Mouse (Mus musculus): ENCODE data around the gene Noa1.

The Noa1 gene

DNA sequence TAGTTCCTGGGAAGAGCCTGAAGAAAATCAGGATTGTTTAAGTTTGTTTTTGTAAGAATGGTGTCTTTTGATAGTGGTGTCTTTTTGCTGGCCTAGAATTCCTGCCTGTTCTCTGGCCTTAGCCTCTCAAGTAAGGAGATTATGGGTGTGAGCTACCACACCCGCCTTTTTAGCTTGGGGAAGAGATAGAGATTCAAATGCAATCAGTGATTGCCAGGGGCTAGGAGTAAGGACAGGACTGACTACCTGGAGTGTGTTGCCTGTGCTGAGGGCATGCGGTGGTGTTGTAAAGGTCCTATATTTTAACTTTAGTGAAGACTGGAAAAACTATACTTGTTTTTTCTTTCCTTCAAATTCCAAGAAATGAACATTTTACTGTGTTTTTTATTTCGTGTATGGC, 55.5 kb downstream of the Noa1 start:
- DNase-seq (ENCODE audit: low spot score in 2 of 2), result no peak

DNA sequence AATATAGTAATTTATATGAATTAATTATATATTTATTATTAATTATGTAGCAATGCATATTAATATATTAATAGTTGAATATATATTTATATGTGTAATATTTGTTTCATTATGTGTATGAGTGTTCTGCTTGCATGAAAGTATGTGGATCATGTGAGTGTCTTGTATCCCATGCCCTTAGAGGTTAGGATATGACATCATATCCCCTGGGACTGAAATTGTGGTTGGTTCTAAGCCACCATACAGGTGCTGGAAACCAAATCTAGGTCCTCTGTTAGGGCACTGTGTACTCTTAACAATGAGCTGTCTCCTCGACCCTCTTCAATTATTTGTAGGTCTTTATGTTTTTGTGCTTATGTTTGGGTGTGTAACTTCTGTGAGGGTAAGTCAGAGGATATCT, 56.7 kb downstream of the Noa1 start:
- no peak for DNase-seq (ENCODE audit: low spot score in 2 of 2)

DNA sequence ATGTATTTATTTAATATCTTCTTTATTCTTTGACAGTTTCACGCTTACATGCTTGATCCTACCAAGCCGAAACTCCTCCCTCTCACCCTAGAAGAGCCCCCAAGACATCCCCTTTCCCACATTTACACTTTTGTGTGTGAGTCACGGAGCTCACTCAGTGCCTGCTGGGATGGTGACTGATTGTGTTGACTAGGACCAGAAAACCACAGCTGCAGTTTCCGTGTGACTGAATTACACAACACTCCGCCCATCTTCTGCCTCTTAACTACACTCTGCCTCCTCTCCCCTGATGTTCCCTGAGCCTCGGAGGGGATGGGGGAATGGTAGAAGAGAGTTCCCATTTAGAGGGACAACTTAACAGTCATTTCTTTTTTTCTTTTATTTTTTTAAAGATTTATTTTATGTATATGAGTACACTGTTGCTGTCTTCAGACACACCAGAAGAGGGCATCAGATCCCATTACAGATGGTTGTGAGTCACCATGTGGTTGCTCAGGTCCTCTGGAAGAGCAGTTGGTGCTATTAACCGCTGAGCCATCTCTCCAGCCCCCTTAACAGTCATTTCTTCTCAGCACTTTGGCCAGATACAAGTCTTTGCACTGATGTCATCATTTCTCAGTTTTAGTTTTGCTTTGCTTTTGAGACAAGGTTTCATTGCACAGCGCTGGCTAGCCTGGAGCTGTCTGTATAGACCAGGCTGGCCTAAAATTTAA, 57.6 kb downstream of the Noa1 start:
- DNase-seq (ENCODE audit: low spot score in 2 of 2), result no peak

DNA sequence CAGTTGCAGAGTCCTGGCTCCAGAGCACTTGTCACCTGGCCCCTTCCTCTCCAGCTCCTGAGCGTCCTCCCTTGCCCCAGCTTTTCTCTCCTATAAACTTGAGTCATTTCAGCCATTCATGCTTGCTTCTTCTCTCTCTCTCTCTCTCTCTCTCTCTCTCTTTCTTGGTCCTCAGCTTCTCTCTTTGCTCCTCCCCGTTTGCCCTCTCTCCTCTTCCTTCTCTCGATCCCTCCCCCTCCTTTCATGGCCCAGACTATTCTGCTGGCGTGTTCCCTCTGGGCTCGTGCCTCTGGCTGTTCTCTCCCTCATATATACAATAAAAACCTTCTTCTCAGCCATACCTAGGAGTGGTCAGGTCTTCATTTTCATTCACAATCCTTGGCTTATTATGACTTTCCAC, 58.2 kb downstream of the Noa1 start:
- no peak for DNase-seq (ENCODE audit: low spot score in 2 of 2)

DNA sequence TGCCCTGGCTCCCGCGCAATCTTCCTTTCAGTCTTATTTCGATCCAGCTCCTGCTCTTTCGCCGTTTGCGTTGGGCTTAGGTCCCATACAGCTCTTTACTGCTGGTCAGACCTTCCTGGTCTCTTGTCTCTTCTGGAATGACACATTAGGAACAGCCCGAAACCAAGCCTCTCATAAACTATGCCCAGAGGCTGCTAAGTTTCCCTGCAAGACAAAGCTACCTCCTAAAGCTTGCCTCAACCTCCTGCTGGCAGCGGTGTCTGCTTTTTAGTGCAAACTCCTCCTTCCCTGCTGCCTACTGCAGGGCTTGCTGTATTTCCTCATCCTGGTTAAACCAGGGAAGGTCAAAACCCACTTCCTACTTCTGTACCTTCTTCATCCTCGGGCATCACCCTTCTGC, 59.8 kb downstream of the Noa1 start:
- DNase-seq (ENCODE audit: low spot score in 2 of 2), result no peak

DNA sequence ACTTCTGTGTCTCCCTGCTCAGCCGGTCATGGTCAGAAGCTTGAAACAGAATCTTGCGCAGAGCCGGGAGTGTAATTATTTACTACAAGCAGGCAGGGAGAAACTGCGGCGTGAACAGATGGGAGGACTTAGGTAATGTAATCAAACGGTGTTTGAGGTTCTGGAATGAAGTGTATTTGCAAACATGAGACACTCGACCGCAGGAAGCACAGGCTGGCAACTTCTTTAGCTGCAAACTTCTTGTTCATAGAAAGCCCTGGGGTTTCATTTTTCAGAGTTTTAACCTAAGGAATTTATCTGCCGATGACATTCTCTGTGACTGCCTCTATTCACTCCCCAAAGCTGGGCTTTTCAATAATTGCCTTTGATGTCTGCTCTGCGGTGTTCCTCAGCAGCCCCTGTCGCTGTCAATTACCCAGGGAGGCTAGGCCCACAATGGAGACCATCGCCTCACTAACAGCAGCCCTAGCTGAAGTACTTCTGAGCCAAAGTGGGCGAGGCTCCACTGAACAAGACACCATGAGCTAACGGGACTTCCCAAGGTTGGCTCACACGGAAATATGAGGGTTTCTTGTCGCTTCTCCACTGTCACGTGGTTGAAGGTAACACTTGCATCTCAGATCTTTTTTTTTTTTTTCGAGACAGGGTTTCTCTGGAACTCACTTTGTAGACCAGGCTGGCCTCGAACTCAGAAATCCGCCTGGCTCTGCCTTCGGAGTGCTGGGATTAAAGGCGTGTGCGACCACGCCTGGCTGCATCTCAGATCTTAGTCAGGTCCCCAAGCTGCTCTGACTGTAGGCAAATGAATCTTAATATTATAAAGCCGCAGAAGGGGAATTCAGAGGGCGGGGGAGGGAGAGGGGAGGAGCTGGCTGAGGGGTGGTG, 63.9 kb downstream of the Noa1 start:
- no peak for DNase-seq (ENCODE audit: low spot score in 2 of 2)

DNA sequence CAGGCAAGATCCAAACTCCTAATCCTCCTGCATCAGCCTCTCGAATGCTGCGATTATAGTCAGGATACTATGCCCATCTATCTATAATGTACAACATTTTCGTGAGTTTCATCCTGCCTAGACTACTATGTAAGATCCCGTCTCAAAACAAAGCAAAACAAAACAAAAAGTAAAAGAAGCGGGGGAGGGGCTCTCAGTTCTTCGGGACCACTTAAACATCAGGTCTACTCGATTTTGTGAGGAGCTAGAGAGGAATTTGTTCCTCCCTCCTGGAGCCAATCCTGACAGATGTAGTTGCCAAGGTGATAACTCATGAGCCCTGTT, 64.5 kb downstream of the Noa1 start:
- DNase-seq (ENCODE audit: low spot score in 2 of 2), result no peak

DNA sequence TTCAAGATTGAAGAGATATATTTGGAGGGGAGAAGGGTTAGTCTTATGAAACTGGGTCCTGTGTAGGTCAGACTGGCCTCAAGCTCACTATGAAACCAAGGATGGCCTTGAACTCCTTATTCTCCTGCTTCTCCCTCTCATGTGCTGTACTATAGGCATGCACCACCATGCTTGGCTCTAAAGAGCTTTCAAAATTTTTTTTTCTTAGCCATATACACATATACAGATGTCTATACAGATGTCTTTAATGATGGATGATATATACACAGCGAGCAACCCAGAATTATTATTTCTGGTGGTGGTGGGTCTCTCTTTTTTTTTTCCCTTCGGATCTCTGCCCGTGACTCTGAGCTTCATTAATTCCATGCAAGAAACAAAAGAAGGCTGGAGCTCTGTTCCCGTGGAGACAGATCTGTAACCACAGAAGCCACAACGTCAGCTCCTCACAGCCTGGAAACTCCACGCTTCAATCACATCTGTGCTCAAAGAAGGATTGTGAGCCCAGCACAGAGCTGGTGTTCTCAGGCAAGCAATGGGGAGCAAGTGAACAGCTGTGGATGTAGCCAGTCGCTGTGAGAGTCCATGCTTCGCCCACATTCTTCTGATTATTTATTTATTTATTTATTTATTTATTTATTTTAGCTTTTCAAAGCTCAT, 65.4 kb downstream of the Noa1 start:
- DNase-seq (ENCODE audit: low spot score in 2 of 2), result no peak

All from spleen, postnatal 4 days (tissue).